Mouse (Mus musculus) embryo, embryonic 10 days (tissue): ENCODE measurements around the gene Fyb.

Experiments used
- DNase-seq: peaks from one replicate; pipeline ENCODE4 v3.0.0-alpha.2; 2015; ENCODE audit warnings: low spot score

Fyb gene

GRCm38 (mm10) chr15:6598626-6599025, 76.0 kb downstream of the Fyb start:
- no peak for DNase-seq

DNA sequence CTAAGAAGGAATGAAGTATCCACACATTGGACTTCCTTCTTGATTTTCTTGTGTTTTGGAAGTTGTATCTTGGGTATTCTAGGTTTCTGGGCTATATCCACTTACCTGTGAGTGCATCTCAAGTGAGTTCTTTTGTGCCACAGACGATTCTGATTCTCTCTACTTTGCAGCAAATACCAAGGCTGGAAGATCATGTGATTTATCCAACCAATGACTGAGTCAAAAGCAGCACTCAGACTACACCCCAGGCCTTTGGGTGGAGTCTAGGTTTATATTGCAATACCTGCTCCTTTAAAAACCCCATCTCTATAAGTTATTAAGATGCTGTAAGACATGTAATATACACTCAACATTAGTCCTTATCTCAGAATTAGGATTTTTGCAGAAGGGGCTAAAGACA, 77.7 kb downstream of the Fyb start:
- DNase-seq, result no peak

DNA sequence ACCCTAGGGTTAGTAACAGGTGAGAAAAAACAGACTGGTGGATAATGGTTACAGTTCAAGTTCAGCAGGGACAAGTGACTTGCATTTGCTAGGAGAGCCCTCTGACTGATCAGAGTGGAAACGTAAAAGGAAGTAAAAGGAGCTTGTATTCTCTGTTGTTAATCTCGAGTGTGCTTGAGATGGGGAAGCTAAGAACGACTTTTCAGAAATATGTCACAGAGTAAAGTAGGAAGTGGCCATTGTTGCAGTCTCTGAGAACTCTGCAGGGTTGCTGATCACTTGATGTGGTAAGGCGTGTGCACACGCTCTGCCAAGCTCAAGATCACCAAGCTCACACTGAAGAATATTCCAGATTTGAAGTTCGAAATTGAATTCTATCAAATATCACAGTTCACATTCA, 78.7 kb downstream of the Fyb start:
- no peak for DNase-seq

- DNase-seq, result no peak
These were observed 79.3 kb downstream of the Fyb start for GRCm38 (mm10) chr15:6602003-6602402.

- DNase-seq, result no peak
These were observed 88.0 kb downstream of the Fyb start for GRCm38 (mm10) chr15:6610703-6611102.

GRCm38 (mm10) chr15:6612835-6613234, 90.2 kb downstream of the Fyb start:
- no peak for DNase-seq

DNA sequence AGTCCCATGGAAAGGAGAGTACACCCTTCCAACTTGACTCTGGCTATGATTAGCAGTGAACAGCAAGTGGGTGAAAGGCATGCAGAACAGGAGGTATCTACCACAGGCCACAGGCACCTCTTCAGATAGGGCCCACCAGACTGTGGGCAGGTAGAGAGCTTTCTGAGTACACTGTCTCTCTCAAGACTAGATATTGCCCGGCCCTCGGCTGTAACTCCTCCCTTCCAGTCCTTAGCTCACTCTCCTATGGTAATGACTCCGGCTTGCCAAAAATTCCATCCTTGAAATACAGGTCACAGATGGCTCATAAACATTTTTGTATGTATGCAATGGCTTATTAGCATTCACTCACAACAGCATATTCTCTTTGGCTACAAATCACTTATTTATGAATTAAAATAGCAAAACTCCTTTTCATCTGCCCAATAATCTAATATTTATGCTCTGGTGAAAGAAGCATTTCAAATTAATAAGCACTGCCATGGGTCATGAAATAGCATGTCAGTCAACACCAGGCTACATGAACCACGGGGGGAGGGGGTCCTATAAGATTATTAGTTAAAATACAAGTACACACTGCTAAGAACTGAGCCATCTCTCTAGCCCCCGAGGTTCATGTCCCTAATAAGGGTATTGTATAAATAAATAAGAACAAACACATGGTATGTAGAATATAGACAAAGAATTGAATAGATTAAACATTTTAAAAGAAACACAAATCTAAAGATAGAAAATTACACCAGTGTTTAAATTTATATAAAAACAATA, 93.9 kb downstream of the Fyb start:
- no peak for DNase-seq

- DNase-seq, result no peak
These were observed 97.1 kb downstream of the Fyb start for GRCm38 (mm10) chr15:6619558-6620316.

GRCm38 (mm10) chr15:6622512-6622911, 99.9 kb downstream of the Fyb start:
- DNase-seq, result peak; percentile 92

DNA sequence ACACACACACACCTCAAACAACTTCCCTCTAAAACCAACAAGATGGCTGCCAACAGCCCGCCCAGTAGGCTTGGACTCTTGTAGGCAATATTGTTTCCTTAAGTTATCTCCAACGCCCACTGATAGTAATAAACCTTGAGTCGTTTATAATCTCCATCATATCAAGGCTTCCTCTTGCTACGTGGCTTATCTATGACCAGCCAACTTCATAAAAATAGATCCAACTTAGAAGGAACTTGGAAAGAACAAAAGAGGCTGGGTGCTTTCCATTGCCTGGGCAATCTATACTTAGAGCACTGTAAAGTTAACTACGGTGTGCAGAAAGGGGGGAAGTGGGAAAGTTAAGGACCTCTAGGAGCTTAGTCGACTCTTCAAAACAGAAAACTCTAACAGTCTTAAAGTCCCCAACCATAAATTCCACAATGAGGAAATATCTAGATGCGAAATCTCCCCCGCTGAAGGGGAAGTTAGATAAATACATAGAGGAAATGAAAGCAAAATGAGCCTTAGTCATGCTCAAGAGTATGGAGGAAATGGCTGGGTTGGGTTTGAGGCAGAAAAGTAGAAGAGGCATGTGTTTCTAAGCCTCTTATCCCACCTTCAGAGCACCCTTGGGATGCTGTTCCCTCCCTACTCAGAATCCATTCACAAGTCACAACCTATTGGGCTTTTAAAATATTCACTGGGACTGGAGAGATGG, 101.0 kb downstream of the Fyb start:
- no peak for DNase-seq

GRCm38 (mm10) chr15:6624365-6625182, 101.9 kb downstream of the Fyb start:
- DNase-seq, result peak; percentile 68

- peak; percentile 78 for DNase-seq
These were observed 103.0 kb downstream of the Fyb start for GRCm38 (mm10) chr15:6625607-6626033.

- no peak for DNase-seq
These were observed 103.5 kb downstream of the Fyb start for GRCm38 (mm10) chr15:6626123-6626522.

- no peak for DNase-seq
These were observed 105.9 kb downstream of the Fyb start for GRCm38 (mm10) chr15:6628431-6629077.

DNA sequence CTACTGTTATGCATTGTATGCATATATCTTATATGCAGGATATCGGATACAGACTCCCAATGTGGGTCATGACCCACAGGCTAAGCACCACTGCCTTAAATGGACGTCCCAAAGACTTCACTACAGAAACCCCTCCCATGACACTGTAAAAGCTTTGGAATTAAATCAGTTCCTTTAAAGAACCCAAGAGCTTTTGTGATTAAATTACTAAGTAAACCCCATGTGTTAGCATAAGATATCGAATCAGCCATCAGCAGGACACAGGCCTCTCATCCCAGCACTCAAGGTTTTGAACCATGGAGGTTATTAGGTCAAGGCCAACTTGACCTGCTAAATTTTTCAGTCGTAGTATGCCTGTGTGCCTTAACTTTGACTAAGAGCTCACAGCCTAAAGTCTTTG, 106.5 kb downstream of the Fyb start:
- DNase-seq, result no peak

DNA sequence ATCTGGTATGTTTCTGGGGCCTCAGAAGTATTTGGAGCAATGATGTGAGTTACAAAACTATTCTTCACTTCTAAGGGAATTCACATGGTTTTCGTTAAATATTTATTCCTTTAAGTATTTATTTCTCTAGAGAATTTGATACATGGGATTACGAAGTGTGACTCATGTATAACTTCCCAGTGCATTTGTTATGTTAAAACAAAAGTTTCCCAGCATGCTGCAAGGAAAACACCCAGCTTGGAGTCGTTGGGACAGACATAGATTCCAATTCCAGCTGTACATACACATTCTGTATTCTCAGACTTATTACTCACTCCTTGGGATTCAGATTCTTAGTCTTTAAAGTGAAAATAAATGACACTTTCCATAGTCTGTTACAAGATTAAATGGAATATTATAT, 112.8 kb downstream of the Fyb start:
- no peak for DNase-seq

DNA sequence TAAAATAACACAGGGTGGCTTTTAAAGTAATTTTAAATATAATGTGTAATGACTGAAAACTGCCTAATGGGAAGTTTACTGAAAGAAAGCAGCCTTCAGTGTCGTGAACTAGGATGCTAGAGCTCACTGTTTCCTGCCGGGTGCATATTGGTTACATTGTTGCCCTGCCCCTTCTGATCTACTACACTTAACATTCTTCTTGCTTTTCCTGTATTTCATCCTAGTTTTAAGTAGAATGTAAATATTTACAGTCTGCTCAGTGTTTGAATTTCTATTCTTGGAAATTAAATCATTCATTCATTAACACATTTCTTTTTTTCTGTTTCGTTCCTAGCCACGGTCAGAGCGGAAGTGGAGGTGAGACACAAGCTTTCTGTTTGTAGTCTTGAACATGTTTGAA, 119.6 kb downstream of the Fyb start:
- DNase-seq, result no peak

DNA sequence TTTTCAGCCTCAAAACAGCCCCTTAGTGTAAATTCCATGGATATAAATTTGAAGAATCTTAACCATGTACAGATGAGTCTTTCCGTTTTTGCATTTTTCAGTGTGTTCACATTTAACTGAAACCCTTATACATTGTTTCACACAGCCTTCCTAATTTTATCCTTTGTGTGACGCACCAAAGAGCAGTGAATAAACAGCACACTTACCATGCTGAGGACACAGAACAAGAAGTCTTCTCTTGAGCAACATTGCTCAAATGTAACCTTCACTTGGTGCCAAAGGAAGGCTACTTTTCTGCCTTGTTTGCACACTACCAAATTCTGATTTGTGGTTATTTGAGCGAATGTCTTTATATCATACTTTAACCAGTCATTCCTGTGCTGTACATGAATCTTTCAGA, 122.8 kb downstream of the Fyb start:
- no peak for DNase-seq

GRCm38 (mm10) chr15:6647066-6647465, 124.4 kb downstream of the Fyb start:
- DNase-seq, result no peak

- DNase-seq, result no peak
These were observed 126.2 kb downstream of the Fyb start for GRCm38 (mm10) chr15:6648757-6649403.

- DNase-seq, result no peak
These were observed 130.4 kb downstream of the Fyb start for GRCm38 (mm10) chr15:6653046-6653445.
